Mouse (Mus musculus) liver, postnatal 0 days (tissue): ENCODE measurements around the gene Mamstr.

Source experiments
- CTCF ChIP-seq: sonication (generic); IDR thresholded peaks from 2 replicates; pipeline ENCODE4 v1.5.1; 2016; ENCODE audit warnings: antibody characterized with exemption, low read depth
- EP300 ChIP-seq: IDR thresholded peaks from 2 replicates; pipeline ENCODE4 v1.6.1; 2016; ENCODE audit warnings: antibody characterized with exemption, low read depth, mild to moderate bottlenecking

DNA sequence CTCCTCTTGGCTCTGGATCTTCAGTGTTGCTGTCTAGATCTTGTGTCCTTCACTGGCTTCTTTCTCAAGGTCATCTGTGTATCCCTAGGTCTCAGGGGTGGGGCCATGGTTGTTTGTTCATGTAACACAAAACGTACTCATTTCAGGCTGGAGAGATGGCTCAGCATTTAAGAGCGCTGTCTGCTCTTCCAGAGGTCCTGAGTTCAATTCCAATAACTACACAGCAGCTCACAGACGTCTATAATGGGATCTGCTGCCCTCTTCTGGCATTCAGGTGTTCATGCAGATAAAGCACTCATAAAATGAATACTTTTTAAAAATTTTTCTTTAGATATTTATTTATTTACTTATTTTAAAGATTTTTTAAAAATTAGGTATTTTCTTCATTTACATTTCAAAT, 48.9 kb upstream of the Mamstr start:
- peak; percentile 49 for TF ChIP-seq CTCF
- no peak for TF ChIP-seq EP300
